Mouse (Mus musculus): Measurements from ENCODE around the gene Ano7. TPM values are rescaled to one million over a fixed set of nuclear protein-coding genes. Genes with fewer than 3 reads are reported as not detected.
"Not testable (repeated sequence)": the region's sequence is repeated elsewhere in the genome, so short reads cannot be mapped to it uniquely, and the experiment has no call there.

The Ano7 gene
- polyA plus RNA-seq, 1 experiment from 2014 or later = 0.26 TPM

- Histone ChIP-seq H3K4me2 (ENCODE audit: low read length) (peak overlapping the region; percentile 48), H3K27ac (peak overlapping the region; percentile 98), H3K4me3 (replicated peaks; ENCODE audit: low read depth, low read length) (peak overlapping the region; percentile 84), H3K36me3 (ENCODE audit: insufficient read depth, low read length) (peaks cover 14% of the 10 kb centered on the region), H3K27me3 (ENCODE audit: insufficient read depth, low read length) (no peaks in the 10 kb centered on the region), H3K4me1 (replicated peaks; ENCODE audit: insufficient read depth, low read length) (peaks cover 6% of the 10 kb centered on the region), H3K9ac (ENCODE audit: low read depth, low read length) (peak overlapping the region; percentile 91), H3K9me3 (replicated peaks; ENCODE audit: low read length) (no peaks in the 10 kb centered on the region)
- WGBS = 1% methylated on average over 18 of the region's 18 CpGs
- TF ChIP-seq CTCF (IDR thresholded peaks at IDR 0.05; ENCODE audit: low read depth) = peak; percentile 16; the same call in 1 of the 2 replicates
- DNase-seq (ENCODE audit: low spot score) = peak; percentile 86
- ATAC-seq (replicated peaks; ENCODE audit: low FRiP score, low read depth) = peak; percentile 87
Observed at GRCm38 (mm10) chr1:93444405-93445110, 70.8 kb downstream of the Ano7 start.

- Histone ChIP-seq H3K27me3 (ENCODE audit: insufficient read depth, low read length) (no peaks in the 10 kb centered on the region), H3K36me3 (ENCODE audit: insufficient read depth, low read length) (peaks cover 13% of the 10 kb centered on the region), H3K4me3 (replicated peaks; ENCODE audit: low read depth, low read length) (peak overlapping the region; percentile 84), H3K4me1 (replicated peaks; ENCODE audit: insufficient read depth, low read length) (peaks cover 6% of the 10 kb centered on the region), H3K27ac (peak overlapping the region; percentile 98), H3K9me3 (replicated peaks; ENCODE audit: low read length) (no peaks in the 10 kb centered on the region), H3K9ac (ENCODE audit: low read depth, low read length) (peak overlapping the region; percentile 91), H3K4me2 (ENCODE audit: low read length) (peak overlapping the region; percentile 48)
- TF ChIP-seq CTCF (IDR thresholded peaks at IDR 0.05; ENCODE audit: low read depth) = no peak
- WGBS = under 1% methylated on average over 75 of the region's 84 CpGs
- ATAC-seq (replicated peaks; ENCODE audit: low FRiP score, low read depth) (peak; percentile 90), DNase-seq (ENCODE audit: low spot score) (peak; percentile 87)
Observed at GRCm38 (mm10) chr1:93445111-93445821, 71.5 kb downstream of the Ano7 start.

- 18% methylated on average over 3 of the region's 3 CpGs for WGBS
- Histone ChIP-seq H3K27ac (peak overlapping the region; percentile 98), H3K27me3 (ENCODE audit: insufficient read depth, low read length) (no peaks in the 10 kb centered on the region), H3K36me3 (ENCODE audit: insufficient read depth, low read length) (peaks cover 8% of the 10 kb centered on the region; the same call in 1 of the 2 replicates), H3K4me3 (replicated peaks; ENCODE audit: low read depth, low read length) (peak overlapping the region; percentile 84), H3K4me1 (replicated peaks; ENCODE audit: insufficient read depth, low read length) (peaks cover 6% of the 10 kb centered on the region), H3K4me2 (ENCODE audit: low read length) (peak overlapping the region; percentile 48), H3K9ac (ENCODE audit: low read depth, low read length) (peak overlapping the region; percentile 91), H3K9me3 (replicated peaks; ENCODE audit: low read length) (no peaks in the 10 kb centered on the region)
- peak; percentile 15; the same call in 1 of the 2 replicates for ATAC-seq (replicated peaks; ENCODE audit: low FRiP score, low read depth)
- DNase-seq (ENCODE audit: low spot score) = no peak
- TF ChIP-seq CTCF (IDR thresholded peaks at IDR 0.05; ENCODE audit: low read depth) = peak; percentile 42; the same call in 1 of the 2 replicates
Observed at GRCm38 (mm10) chr1:93445822-93446162, 72.1 kb downstream of the Ano7 start.

GRCm38 (mm10) chr1:93450118-93450517 lies 76.4 kb downstream of the Ano7 start:
- not testable (repeated sequence) for H3K36me3 ChIP-seq (ENCODE audit: insufficient read depth, low read length); DNase-seq (ENCODE audit: low spot score); H3K4me3 ChIP-seq (replicated peaks; ENCODE audit: low read depth, low read length); H3K27ac ChIP-seq; ATAC-seq (replicated peaks; ENCODE audit: low FRiP score, low read depth); H3K4me2 ChIP-seq (ENCODE audit: low read length); H3K4me1 ChIP-seq (replicated peaks; ENCODE audit: insufficient read depth, low read length); H3K9ac ChIP-seq (ENCODE audit: low read depth, low read length); H3K27me3 ChIP-seq (ENCODE audit: insufficient read depth, low read length); H3K9me3 ChIP-seq (replicated peaks; ENCODE audit: low read length)
- WGBS = 89% methylated on average over 5 of the region's 5 CpGs
- TF ChIP-seq CTCF (IDR thresholded peaks at IDR 0.05; ENCODE audit: low read depth) = 0 out of 2 replicates have a peak, but pooled peaks have one; percentile 13

GRCm38 (mm10) chr1:93453721-93454255 lies 80.1 kb downstream of the Ano7 start:
- Histone ChIP-seq H3K4me2 (ENCODE audit: low read length) (no peak overlapping the region), H3K9ac (ENCODE audit: low read depth, low read length) (no peak overlapping the region), H3K4me3 (replicated peaks; ENCODE audit: low read depth, low read length) (no peak overlapping the region), H3K27ac (no peak overlapping the region), H3K36me3 (ENCODE audit: insufficient read depth, low read length) (no peaks in the 10 kb centered on the region), H3K9me3 (replicated peaks; ENCODE audit: low read length) (no peaks in the 10 kb centered on the region), H3K27me3 (ENCODE audit: insufficient read depth, low read length) (no peaks in the 10 kb centered on the region), H3K4me1 (replicated peaks; ENCODE audit: insufficient read depth, low read length) (no peaks in the 10 kb centered on the region)
- no peak for TF ChIP-seq CTCF (IDR thresholded peaks at IDR 0.05; ENCODE audit: low read depth)
- DNase-seq (ENCODE audit: low spot score) (no peak), ATAC-seq (replicated peaks; ENCODE audit: low FRiP score, low read depth) (no peak)

Small RNAs within 50 kb of the gene (microRNA-seq; reads per million reads assigned to microRNA genes)
- not detected for gene Mir6345
- not detected for gene Mir6902

Other genes with a start within 250 kb of the Ano7 start
- gene Agxt, start 238.7 kb upstream of the Ano7 start, polyA plus RNA-seq (2015; fragmentation: Nextera tagmentation; extraction: Ambion mirVana) = 0.24 and 0.33 TPM in 2 replicates
- gene 2310007B03Rik, start 213.0 kb upstream of the Ano7 start, polyA plus RNA-seq (2015; fragmentation: Nextera tagmentation; extraction: Ambion mirVana) = 3.1 and 3.4 TPM in 2 replicates
- 0.06 and 0.14 TPM in 2 replicates for gene Crocc2, start 205.2 kb upstream of the Ano7 start, polyA plus RNA-seq (2015; fragmentation: Nextera tagmentation; extraction: Ambion mirVana)
- 5.1 and 6.1 TPM in 2 replicates for gene Sned1, start 138.1 kb upstream of the Ano7 start, polyA plus RNA-seq (2015; fragmentation: Nextera tagmentation; extraction: Ambion mirVana)
- gene Mterf4, start 68.0 kb upstream of the Ano7 start, polyA plus RNA-seq (2015; fragmentation: Nextera tagmentation; extraction: Ambion mirVana) = 20.1 and 22.2 TPM in 2 replicates
- 47.9 and 51.4 TPM in 2 replicates for gene Ppp1r7, start 31.1 kb upstream of the Ano7 start, polyA plus RNA-seq (2015; fragmentation: Nextera tagmentation; extraction: Ambion mirVana)
- 6.0 and 7.2 TPM in 2 replicates for gene Pask, start 30.4 kb upstream of the Ano7 start, polyA plus RNA-seq (2015; fragmentation: Nextera tagmentation; extraction: Ambion mirVana)
- 151 and 160 TPM in 2 replicates for gene Hdlbp, start 104.9 kb downstream of the Ano7 start, polyA plus RNA-seq (2015; fragmentation: Nextera tagmentation; extraction: Ambion mirVana)
- gene Farp2, start 138.1 kb downstream of the Ano7 start, polyA plus RNA-seq (2015; fragmentation: Nextera tagmentation; extraction: Ambion mirVana) = 8.0 and 9.1 TPM in 2 replicates